23 mouse cellular contexts compared by ENCODE assay signal in the genomic region with DNA sequence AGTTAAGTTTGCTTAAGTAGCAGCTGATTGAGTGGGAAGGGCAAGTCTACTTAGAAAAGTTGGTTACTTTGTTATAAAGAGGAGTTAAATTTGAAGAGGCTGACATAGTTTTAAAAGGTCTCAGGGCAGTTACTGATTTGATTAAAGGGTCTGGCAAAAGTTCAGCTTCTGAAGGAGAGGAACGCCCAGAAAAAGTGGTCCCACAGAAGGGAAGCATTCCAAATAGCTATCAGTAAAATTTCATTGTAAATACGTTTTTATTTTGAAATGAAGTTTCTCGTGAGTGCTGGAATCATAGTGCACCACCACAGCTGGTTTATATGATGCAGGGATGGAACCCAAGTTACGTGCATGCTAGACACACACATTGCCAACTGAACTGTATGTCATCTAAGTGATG. TPM values are rescaled to one million over a fixed set of nuclear protein-coding genes. Genes with fewer than 3 reads are reported as not detected.
DNase-seq lines count a peak whose midpoint lies in the region; ATAC-seq and TF ChIP-seq lines count a peak whose summit lies in the region.
"Had no signal": no experiment of that assay in that cellular context is flagged by ENCODE, and none has a peak within 500 bp of the region (broad histone marks: within the 10 kb centered on the region; RNA-seq: fewer than 3 reads in every experiment).

No protein-coding gene starts in this region.

- no peak for TF ChIP-seq RAD21 in CH12.LX (IDR thresholded peaks at IDR 0.05; ENCODE audit: low read depth, low read length)

- H3K4me3 ChIP-seq in embryonic facial prominence, embryonic 15.5 days (replicated peaks) = no peak overlapping the region
- no peak overlapping the region for H3K4me3 ChIP-seq in embryonic facial prominence, embryonic 10.5 days
- H3K4me3 ChIP-seq in CH12.LX (replicated peaks in 1 of 3; ENCODE audit: low read depth in 2 of 3, low read length in 2 of 3, poor library complexity in 1 of 3) = peak overlapping the region in 1 of 3 experiments; percentile 17
- H3K4me3 ChIP-seq in limb, embryonic 15.5 days = no peak overlapping the region
- H3K4me3 ChIP-seq: embryonic facial prominence, embryonic 12.5 days; forebrain, embryonic 13.5 days; forebrain, embryonic 15.5 days had no signal

- TF ChIP-seq POLR2A in CH12.LX (IDR thresholded peaks at IDR 0.05; ENCODE audit: low read depth, low read length) = peak; percentile 27; the same call in 1 of the 2 replicates

- ATAC-seq in embryonic facial prominence, embryonic 15.5 days (ENCODE audit: insufficient number of reproducible peaks, low FRiP score, low TSS enrichment, low read depth) = no peak
- 0 out of 2 replicates have a peak, but pooled peaks have one; percentile 26 for ATAC-seq in limb, embryonic 15.5 days (ENCODE audit: insufficient number of reproducible peaks, low FRiP score, low TSS enrichment, low read depth)
- ATAC-seq: CD4-positive, CD25-positive, alpha-beta regulatory T cell, adult 4 months; forebrain, embryonic 13.5 days; forebrain, embryonic 15.5 days; forebrain, postnatal 0 days had no signal

- peaks cover 13% of the 10 kb centered on the region; the same call in 1 of the 2 replicates for H3K4me1 ChIP-seq in embryonic facial prominence, embryonic 15.5 days
- H3K4me1 ChIP-seq in embryonic facial prominence, embryonic 10.5 days = peaks cover 14% of the 10 kb centered on the region
- peaks cover 42 to 96% of the 10 kb centered on the region in 2 experiments for H3K4me1 ChIP-seq in CH12.LX (ENCODE audit: control insufficient read depth in 1 of 2, insufficient read depth in 2 of 2)
- H3K4me1 ChIP-seq in limb, embryonic 15.5 days = peaks cover 13% of the 10 kb centered on the region; the same call in 1 of the 2 replicates
- H3K4me1 ChIP-seq: forebrain, embryonic 13.5 days; forebrain, embryonic 15.5 days had no signal

- H3K27ac ChIP-seq in embryonic facial prominence, embryonic 15.5 days (replicated peaks) = 0 out of 2 replicates have a peak overlapping the region, but pooled peaks have one; percentile 22
- H3K27ac ChIP-seq in embryonic facial prominence, embryonic 10.5 days (replicated peaks) = no peak overlapping the region
- peak overlapping the region; percentile 50 for H3K27ac ChIP-seq in CH12.LX (ENCODE audit: insufficient read depth, low read depth)
- 0 out of 2 replicates have a peak overlapping the region, but pooled peaks have one; percentile 27 for H3K27ac ChIP-seq in limb, embryonic 15.5 days
- H3K27ac ChIP-seq: embryonic facial prominence, embryonic 12.5 days; forebrain, embryonic 13.5 days; forebrain, embryonic 15.5 days had no signal

- no peak for TF ChIP-seq EP300 in CH12.LX (IDR thresholded peaks at IDR 0.05; ENCODE audit: low read length)

- H3K79me2 ChIP-seq in CH12.LX (replicated peaks; ENCODE audit: control insufficient read depth, extremely low read depth, insufficient read depth, poor library complexity, severe bottlenecking) = peaks cover 60% of the 10 kb centered on the region

- peaks cover 46% of the 10 kb centered on the region for H3K36me3 ChIP-seq in embryonic facial prominence, embryonic 15.5 days
- peaks cover 50% of the 10 kb centered on the region for H3K36me3 ChIP-seq in embryonic facial prominence, embryonic 10.5 days (replicated peaks)
- peaks cover 46 to 66% of the 10 kb centered on the region in 2 experiments for H3K36me3 ChIP-seq in CH12.LX (replicated peaks in 1 of 2; ENCODE audit: control insufficient read depth in 1 of 2, insufficient read depth in 1 of 2, low read length in 1 of 2)
- peaks cover 40% of the 10 kb centered on the region for H3K36me3 ChIP-seq in limb, embryonic 15.5 days

- DNase-seq in embryonic facial prominence, embryonic 10.5 days (ENCODE audit: low spot score) = no peak
- DNase-seq in CH12.LX (ENCODE audit: extremely low read depth) = no peak
- DNase-seq in NIH3T3 (ENCODE audit: low read depth) = peak; percentile 31
- DNase-seq in kidney, adult 18-20 months = no peak
- DNase-seq in urinary bladder, postnatal 25 days (ENCODE audit: low spot score) = no peak
- DNase-seq: adrenal gland, adult 2 months; adrenal gland, postnatal 10 days; adrenal gland, postnatal 25 days; B cell, adult 2 months; cerebellum, adult 11 months; cerebellum, adult 18-20 months; cerebellum, adult 8-10 months; cerebellum, adult 9-11 months; cerebellum, postnatal 14 days; cerebellum, postnatal 36 days; embryo, embryonic 11 days; forebrain, postnatal 0 days had no signal

- H3K9ac ChIP-seq in embryonic facial prominence, embryonic 15.5 days = no peak overlapping the region
- H3K9ac ChIP-seq in CH12.LX (ENCODE audit: insufficient read depth, low read depth) = no peak overlapping the region; the same call in 1 of the 2 replicates
- H3K9ac ChIP-seq in limb, embryonic 15.5 days = no peak overlapping the region
- H3K9ac ChIP-seq: embryonic facial prominence, embryonic 12.5 days; forebrain, embryonic 13.5 days; forebrain, embryonic 15.5 days; forebrain, postnatal 0 days had no signal

- no peak overlapping the region for H3K4me2 ChIP-seq in embryonic facial prominence, embryonic 15.5 days (replicated peaks)
- 0 out of 2 replicates have a peak overlapping the region, but pooled peaks have one; percentile 12 for H3K4me2 ChIP-seq in CH12.LX (ENCODE audit: insufficient read depth, low read depth, poor library complexity, severe bottlenecking)
- no peak overlapping the region for H3K4me2 ChIP-seq in limb, embryonic 15.5 days
- H3K4me2 ChIP-seq: embryonic facial prominence, embryonic 12.5 days; forebrain, embryonic 13.5 days; forebrain, embryonic 15.5 days had no signal

- 50% methylated on average over 4 of the region's 4 CpGs for WGBS in embryonic facial prominence, embryonic 15.5 days
- WGBS in embryonic facial prominence, embryonic 10.5 days = 79% methylated on average over 4 of the region's 4 CpGs
- WGBS in limb, embryonic 15.5 days = 30% methylated on average over 4 of the region's 4 CpGs

- H3K9me3 ChIP-seq in embryonic facial prominence, embryonic 15.5 days (replicated peaks) = no peaks in the 10 kb centered on the region
- H3K9me3 ChIP-seq in embryonic facial prominence, embryonic 10.5 days = no peaks in the 10 kb centered on the region
- H3K9me3 ChIP-seq in CH12.LX (replicated peaks; ENCODE audit: low read length) = peaks cover 3% of the 10 kb centered on the region
- no peaks in the 10 kb centered on the region for H3K9me3 ChIP-seq in limb, embryonic 15.5 days
- H3K9me3 ChIP-seq: embryonic facial prominence, embryonic 12.5 days; forebrain, embryonic 13.5 days; forebrain, embryonic 15.5 days had no signal

- H3K27me3 ChIP-seq in embryonic facial prominence, embryonic 15.5 days = no peaks in the 10 kb centered on the region
- H3K27me3 ChIP-seq in embryonic facial prominence, embryonic 10.5 days (replicated peaks; ENCODE audit: low read depth, poor library complexity, severe bottlenecking) = peaks cover 2% of the 10 kb centered on the region; the same call in 1 of the 2 replicates
- no peaks in the 10 kb centered on the region for H3K27me3 ChIP-seq in CH12.LX (replicated peaks)
- no peaks in the 10 kb centered on the region for H3K27me3 ChIP-seq in limb, embryonic 15.5 days
- H3K27me3 ChIP-seq: embryonic facial prominence, embryonic 12.5 days; forebrain, embryonic 13.5 days; forebrain, embryonic 15.5 days had no signal

- dilution Hi-C loops in CH12.LX (cut with MboI; ENCODE audit: extremely low pct_ligation_motif_present, extremely low pct_unique_long_range_greater_than_20kb, low sequenced_read_pairs) = no loop called here

- TF ChIP-seq CTCF in CH12.LX (conservative IDR thresholded peaks at IDR 0.05 in 1 of 2, IDR thresholded peaks at IDR 0.05 in 1 of 2; ENCODE audit: low read depth in 2 of 2, low read length in 2 of 2) = no peak

- in situ Hi-C loops in CH12.LX (cut with MboI; ENCODE audit: low pct_ligation_motif_present, low pct_unique_long_range_greater_than_20kb, low sequenced_read_pairs) = no loop called here

RNA-seq across cellular contexts. Expression of a gene that starts 16.0 kb away (rescaled TPM):
- 124 and 127 TPM in 2 replicates for polyA plus RNA-seq in embryonic facial prominence, embryonic 15.5 days (2015; fragmentation: Nextera tagmentation; extraction: Ambion mirVana)
- 92.2 and 95.4 TPM in 2 replicates for polyA plus RNA-seq in embryonic facial prominence, embryonic 10.5 days (2016; fragmentation: Nextera tagmentation; extraction: Ambion mirVana)
- 21.7 and 24.2 TPM in 2 replicates for total RNA-seq in CH12.LX (2012; rRNA removed)
- 8.5 and 9.5 TPM in 2 replicates for total RNA-seq in CH12.LX (2014; rRNA removed)
- 23.3 and 23.4 TPM in 2 replicates for polyA plus RNA-seq in CH12.LX (2012; ENCODE audit: insufficient read length, low read depth)
- polyA plus RNA-seq in limb, embryonic 15.5 days (2015; fragmentation: Nextera tagmentation; extraction: Ambion mirVana) = 118 and 124 TPM in 2 replicates

RNA-seq across cellular contexts. Expression of a gene that starts 16.1 kb away (rescaled TPM):
- 86.6 and 89.3 TPM in 2 replicates for polyA plus RNA-seq in embryonic facial prominence, embryonic 15.5 days (2015; fragmentation: Nextera tagmentation; extraction: Ambion mirVana)
- 77.2 and 82.7 TPM in 2 replicates for polyA plus RNA-seq in embryonic facial prominence, embryonic 10.5 days (2016; fragmentation: Nextera tagmentation; extraction: Ambion mirVana)
- 32.4 and 40.5 TPM in 2 replicates for total RNA-seq in CH12.LX (2012; rRNA removed)
- 31.9 and 35.5 TPM in 2 replicates for total RNA-seq in CH12.LX (2014; rRNA removed)
- 38.5 and 41.9 TPM in 2 replicates for polyA plus RNA-seq in CH12.LX (2012; ENCODE audit: insufficient read length, low read depth)
- polyA plus RNA-seq in limb, embryonic 15.5 days (2015; fragmentation: Nextera tagmentation; extraction: Ambion mirVana) = 82.6 and 89.6 TPM in 2 replicates

RNA-seq across cellular contexts. Expression of a gene that starts 16.3 kb away (rescaled TPM):
- polyA plus RNA-seq in embryonic facial prominence, embryonic 15.5 days (2015; fragmentation: Nextera tagmentation; extraction: Ambion mirVana) = 12.4 and 14.7 TPM in 2 replicates
- 3.2 and 3.6 TPM in 2 replicates for polyA plus RNA-seq in embryonic facial prominence, embryonic 10.5 days (2016; fragmentation: Nextera tagmentation; extraction: Ambion mirVana)
- total RNA-seq in CH12.LX (2012; rRNA removed) (34.0 and 71.1 TPM in 2 replicates), CH12.LX (2014; rRNA removed) (12.0 and 13.4 TPM in 2 replicates)
- 82.3 and 84.5 TPM in 2 replicates for polyA plus RNA-seq in CH12.LX (2012; ENCODE audit: insufficient read length, low read depth)
- 5.7 and 6.2 TPM in 2 replicates for polyA plus RNA-seq in limb, embryonic 15.5 days (2015; fragmentation: Nextera tagmentation; extraction: Ambion mirVana)

RNA-seq across cellular contexts. Expression of a gene that starts 16.6 kb away (rescaled TPM):
- polyA plus RNA-seq in embryonic facial prominence, embryonic 15.5 days (2015; fragmentation: Nextera tagmentation; extraction: Ambion mirVana) = 0.88 and 1.6 TPM in 2 replicates
- polyA plus RNA-seq in embryonic facial prominence, embryonic 10.5 days (2016; fragmentation: Nextera tagmentation; extraction: Ambion mirVana) = 1.0 and 1.5 TPM in 2 replicates
- total RNA-seq in CH12.LX (2012; rRNA removed) (42.2 and 57.5 TPM in 2 replicates), CH12.LX (2014; rRNA removed) (11.8 and 17.6 TPM in 2 replicates)
- polyA plus RNA-seq in CH12.LX (2012; ENCODE audit: insufficient read length, low read depth) = 49.2 and 58.2 TPM in 2 replicates
- polyA plus RNA-seq in limb, embryonic 15.5 days (2015; fragmentation: Nextera tagmentation; extraction: Ambion mirVana) = 1.0 and 1.6 TPM in 2 replicates

RNA-seq across cellular contexts. Expression of a gene that starts 16.9 kb away (rescaled TPM):
- polyA plus RNA-seq in embryonic facial prominence, embryonic 15.5 days (2015; fragmentation: Nextera tagmentation; extraction: Ambion mirVana) = 83.9 and 84.0 TPM in 2 replicates
- 169 and 173 TPM in 2 replicates for polyA plus RNA-seq in embryonic facial prominence, embryonic 10.5 days (2016; fragmentation: Nextera tagmentation; extraction: Ambion mirVana)
- 93.2 and 101 TPM in 2 replicates for total RNA-seq in CH12.LX (2012; rRNA removed)
- total RNA-seq in CH12.LX (2014; rRNA removed) = 84.1 and 93.3 TPM in 2 replicates
- polyA plus RNA-seq in CH12.LX (2012; ENCODE audit: insufficient read length, low read depth) = 146 and 151 TPM in 2 replicates
- polyA plus RNA-seq in limb, embryonic 15.5 days (2015; fragmentation: Nextera tagmentation; extraction: Ambion mirVana) = 83.6 and 88.0 TPM in 2 replicates
